Mouse (Mus musculus) splenic B cell, adult 2 months (primary cell): ENCODE results near the gene Impg1.
A peak's percentile ranks its signal among the peaks of the same experiment; 100 is the strongest.

Experiments
- DNase-seq: peaks from one replicate; pipeline ENCODE4 v3.0.0-alpha.2; 2011; ENCODE audit warnings: low read depth, low spot score
- H3K27me3 ChIP-seq: 2 replicates; pipeline ENCODE4 v1.6.1; 2012; ENCODE audit warnings: mild to moderate bottlenecking, low read length, moderate library complexity, mixed read lengths; ENCODE audit not compliant: control insufficient read depth, poor library complexity, insufficient read depth, severe bottlenecking
- H3K36me3 ChIP-seq: 2 replicates; pipeline ENCODE4 v1.6.1; 2012; ENCODE audit warnings: mild to moderate bottlenecking, low read length, moderate library complexity, mixed read lengths; ENCODE audit not compliant: control insufficient read depth, poor library complexity, insufficient read depth, severe bottlenecking

The Impg1 gene

GRCm38 (mm10) chr9:80374100-80374499, 91.2 kb downstream of the Impg1 start:
- Histone ChIP-seq H3K27me3 (no peaks in the 10 kb centered on the region; the same call in 1 of the 2 replicates), H3K36me3 (no peaks in the 10 kb centered on the region)
- DNase-seq: no peak

- H3K36me3 ChIP-seq: no peaks in the 10 kb centered on the region
- DNase-seq: no peak
Measured at GRCm38 (mm10) chr9:80373304-80373739, 92.0 kb downstream of the Impg1 start.

GRCm38 (mm10) chr9:80368636-80369035, 96.6 kb downstream of the Impg1 start:
- H3K36me3 ChIP-seq: no peaks in the 10 kb centered on the region
- DNase-seq: peak; percentile 12
- H3K27me3 ChIP-seq: no peaks in the 10 kb centered on the region

More at GRCm38 (mm10) chr9:80373304-80373739, 92.0 kb downstream of the Impg1 start:
- H3K27me3 ChIP-seq: no peaks in the 10 kb centered on the region

GRCm38 (mm10) chr9:80367520-80368204, 97.6 kb downstream of the Impg1 start:
- H3K36me3 ChIP-seq: no peaks in the 10 kb centered on the region
- no peak for DNase-seq
- no peaks in the 10 kb centered on the region for H3K27me3 ChIP-seq

GRCm38 (mm10) chr9:80360063-80360462, 105.2 kb downstream of the Impg1 start:
- Histone ChIP-seq H3K36me3 (no peaks in the 10 kb centered on the region), H3K27me3 (no peaks in the 10 kb centered on the region)
- no peak for DNase-seq

GRCm38 (mm10) chr9:80351678-80352331, 113.5 kb downstream of the Impg1 start:
- no peaks in the 10 kb centered on the region for H3K27me3 ChIP-seq

GRCm38 (mm10) chr9:80351295-80351677, 114.0 kb downstream of the Impg1 start:
- DNase-seq: no peak
- no peaks in the 10 kb centered on the region for H3K36me3 ChIP-seq
- H3K27me3 ChIP-seq: no peaks in the 10 kb centered on the region

More at GRCm38 (mm10) chr9:80351678-80352331, 113.5 kb downstream of the Impg1 start:
- no peaks in the 10 kb centered on the region for H3K36me3 ChIP-seq
- DNase-seq: no peak

- DNase-seq: no peak
- Histone ChIP-seq H3K36me3 (no peaks in the 10 kb centered on the region), H3K27me3 (no peaks in the 10 kb centered on the region)
Measured at GRCm38 (mm10) chr9:80344451-80345000, 120.8 kb downstream of the Impg1 start.

- Histone ChIP-seq H3K27me3 (no peaks in the 10 kb centered on the region), H3K36me3 (no peaks in the 10 kb centered on the region)
- no peak for DNase-seq
Measured at GRCm38 (mm10) chr9:80342520-80342919, 122.8 kb downstream of the Impg1 start.

- peak; percentile 24 for DNase-seq
- Histone ChIP-seq H3K36me3 (no peaks in the 10 kb centered on the region), H3K27me3 (no peaks in the 10 kb centered on the region)
Measured at GRCm38 (mm10) chr9:80341756-80342155, 123.5 kb downstream of the Impg1 start.

GRCm38 (mm10) chr9:80340927-80341326, 124.4 kb downstream of the Impg1 start:
- DNase-seq: no peak
- H3K36me3 ChIP-seq: no peaks in the 10 kb centered on the region
- no peaks in the 10 kb centered on the region for H3K27me3 ChIP-seq

- no peaks in the 10 kb centered on the region for H3K36me3 ChIP-seq
- DNase-seq: no peak
- no peaks in the 10 kb centered on the region for H3K27me3 ChIP-seq
Measured at GRCm38 (mm10) chr9:80338026-80338425, 127.3 kb downstream of the Impg1 start.

GRCm38 (mm10) chr9:80335660-80336357, 129.5 kb downstream of the Impg1 start:
- Histone ChIP-seq H3K27me3 (no peaks in the 10 kb centered on the region), H3K36me3 (no peaks in the 10 kb centered on the region)
- DNase-seq: no peak

GRCm38 (mm10) chr9:80333998-80334605, 131.2 kb downstream of the Impg1 start:
- DNase-seq: no peak
- Histone ChIP-seq H3K27me3 (no peaks in the 10 kb centered on the region), H3K36me3 (no peaks in the 10 kb centered on the region)
